Mouse (Mus musculus) lung, postnatal 10 days (tissue): ENCODE results near the gene Smarcad1.

Experiments
- DNase-seq: peaks from one replicate; pipeline ENCODE4 v3.0.0; 2021

Smarcad1 gene

GRCm38 (mm10) chr6:65117540-65117939 is 75.2 kb downstream of the Smarcad1 start:
- no peak for DNase-seq

- DNase-seq = peak; percentile 60
Observed at GRCm38 (mm10) chr6:65126074-65126726, 83.8 kb downstream of the Smarcad1 start.

GRCm38 (mm10) chr6:65132376-65132775 is 90.0 kb downstream of the Smarcad1 start:
- no peak for DNase-seq

- DNase-seq = no peak
Observed at GRCm38 (mm10) chr6:65137802-65138201, 95.4 kb downstream of the Smarcad1 start.

GRCm38 (mm10) chr6:65138243-65138642 is 95.9 kb downstream of the Smarcad1 start:
- DNase-seq = no peak

GRCm38 (mm10) chr6:65140082-65140749 is 97.8 kb downstream of the Smarcad1 start:
- no peak for DNase-seq

GRCm38 (mm10) chr6:65140750-65141243 is 98.4 kb downstream of the Smarcad1 start:
- DNase-seq = no peak

- no peak for DNase-seq
Observed at GRCm38 (mm10) chr6:65142316-65142715, 99.9 kb downstream of the Smarcad1 start.

GRCm38 (mm10) chr6:65144621-65145205 is 102.3 kb downstream of the Smarcad1 start, which contains the start of gene Hpgds:
Gene Hpgds, minus strand, starts transcription at chr6:65144908.
- DNase-seq = no peak

GRCm38 (mm10) chr6:65146363-65146762 is 104.0 kb downstream of the Smarcad1 start:
- no peak for DNase-seq

GRCm38 (mm10) chr6:65150703-65151102 is 108.3 kb downstream of the Smarcad1 start:
- DNase-seq = no peak

GRCm38 (mm10) chr6:65153570-65153969 is 111.2 kb downstream of the Smarcad1 start:
- DNase-seq = no peak

GRCm38 (mm10) chr6:65157042-65157441 is 114.7 kb downstream of the Smarcad1 start:
- DNase-seq = no peak

GRCm38 (mm10) chr6:65159381-65159942 is 117.1 kb downstream of the Smarcad1 start:
- DNase-seq = no peak

GRCm38 (mm10) chr6:65164137-65164536 is 121.8 kb downstream of the Smarcad1 start:
- DNase-seq = no peak

- DNase-seq = no peak
Observed at GRCm38 (mm10) chr6:65164977-65165376, 122.6 kb downstream of the Smarcad1 start.
